Mouse (Mus musculus) midbrain, embryonic 16.5 days (tissue): Measurements from ENCODE around the gene Slc35b2. TPM values are rescaled to one million over a fixed set of nuclear protein-coding genes. Genes with fewer than 3 reads are reported as not detected.
A peak's percentile ranks its signal among the peaks of the same experiment; 100 is the strongest.

ENCODE experiments used
- ATAC-seq: fragments of 200-750 bp; cut with Nextera tagmentation; 2 replicates; pipeline ENCODE4 v1.8.0; 2017; ENCODE audit warnings: moderate TSS enrichment
- H3K27ac ChIP-seq: fragments of 300-500 bp; sonication (generic); 2 replicates; pipeline ENCODE4 v1.5.1; 2014; ENCODE audit warnings: mild to moderate bottlenecking, low read length, mixed read lengths
- H3K27me3 ChIP-seq: fragments of 300-500 bp; sonication (generic); 2 replicates; pipeline ENCODE4 v1.6.1; 2014; ENCODE audit warnings: low read depth, low read length, mixed read lengths; ENCODE audit not compliant: control insufficient read depth, insufficient read depth
- H3K36me3 ChIP-seq: fragments of 300-500 bp; sonication (generic); 2 replicates; pipeline ENCODE4 v1.6.1; 2014; ENCODE audit warnings: mild to moderate bottlenecking, low read length, moderate library complexity, mixed read lengths; ENCODE audit not compliant: control insufficient read depth, insufficient read depth
- H3K4me1 ChIP-seq: fragments of 300-500 bp; sonication (generic); 2 replicates; pipeline ENCODE4 v1.6.1; 2014; ENCODE audit warnings: mild to moderate bottlenecking, low read length, mixed read lengths; ENCODE audit not compliant: control insufficient read depth, insufficient read depth
- H3K4me2 ChIP-seq: fragments of 300-500 bp; sonication (generic); 2 replicates; pipeline ENCODE4 v1.6.1; 2014; ENCODE audit warnings: mild to moderate bottlenecking, low read length, mixed read lengths
- H3K4me3 ChIP-seq: fragments of 300-500 bp; sonication (generic); 2 replicates; pipeline ENCODE4 v1.5.1; 2014; ENCODE audit warnings: low read depth, mild to moderate bottlenecking, low read length, moderate library complexity, mixed read lengths
- H3K9ac ChIP-seq: fragments of 300-500 bp; sonication (generic); 2 replicates; pipeline ENCODE4 v1.6.1; 2014; ENCODE audit warnings: low read depth, low read length, mixed read lengths
- H3K9me3 ChIP-seq: fragments of 300-500 bp; sonication (generic); replicated peaks from 2 replicates; pipeline ENCODE4 v1.6.1; 2014; ENCODE audit warnings: mild to moderate bottlenecking, low read length, mixed read lengths; ENCODE audit not compliant: control insufficient read depth, poor library complexity, severe bottlenecking
- WGBS: fragments of 180-500 bp; shearing (Covaris S2); extraction: QIAGEN DNeasy Blood & Tissue Kit; methylation state at CpG from one replicate; pipeline ENCODE4 v1.1.7; 2014; 5-methylcytosine and 5-hydroxymethylcytosine counted together
- polyA plus RNA-seq: library from polyadenylated mRNA; unstranded; fragments of >200 nt; fragmentation: Nextera tagmentation; extraction: Ambion mirVana; gene quantifications from 2 replicates; pipeline ENCODE4 v1.2.1, GENCODE M21; 2015

Slc35b2 gene
- polyA plus RNA-seq, 1 experiment from 2014 or later, result 79.6 TPM

DNA sequence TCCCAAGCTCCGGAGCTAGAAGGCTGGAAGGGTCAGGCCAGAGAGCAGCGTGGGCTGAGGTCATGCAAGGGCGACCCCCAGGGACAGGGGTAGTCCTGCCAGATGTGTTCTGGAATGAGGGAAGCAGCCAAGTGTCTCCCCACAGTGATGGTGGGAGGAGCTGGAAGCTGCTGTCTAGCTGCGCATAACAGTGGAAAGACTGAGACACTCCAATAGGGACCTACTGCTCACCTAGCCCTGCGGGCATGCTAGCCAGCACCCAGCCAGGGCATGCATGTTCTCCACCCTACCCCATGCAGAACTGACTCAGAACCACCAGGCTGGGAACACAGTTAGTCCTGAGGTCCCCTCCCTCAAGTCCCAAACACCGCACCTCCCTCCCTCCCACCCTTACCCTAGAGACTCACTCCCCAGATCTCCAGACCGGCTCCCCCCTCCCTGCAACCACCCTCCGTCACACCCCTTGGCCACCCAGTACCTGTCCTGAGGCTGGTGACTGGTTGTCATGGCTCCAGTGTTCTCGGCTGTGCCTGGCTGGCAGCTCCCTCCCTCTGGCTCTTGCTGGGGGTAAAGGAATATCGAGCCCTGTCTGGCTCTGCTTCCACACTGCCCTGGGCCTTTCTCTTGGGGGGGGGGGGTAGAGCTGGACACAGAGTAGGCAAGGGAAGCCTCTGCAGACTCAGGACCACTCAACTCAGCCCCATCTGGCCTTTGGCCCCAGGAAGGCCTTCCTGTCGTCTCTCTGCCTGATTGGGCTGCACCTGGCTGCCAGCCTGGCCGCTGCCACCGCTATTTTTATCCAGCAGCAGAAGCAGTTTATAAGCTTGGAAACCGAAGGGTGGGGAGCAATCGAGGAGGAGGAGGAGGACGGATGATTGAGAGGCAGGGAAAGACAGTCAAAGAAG lies 28.3 kb downstream of the Slc35b2 start:
- Histone ChIP-seq H3K27me3 (peaks cover 8% of the 10 kb centered on the region), H3K4me1 (peaks cover 27% of the 10 kb centered on the region), H3K4me3 (no peak overlapping the region), H3K9ac (0 out of 2 replicates have a peak overlapping the region, but pooled peaks have one; percentile 21), H3K9me3 (no peaks in the 10 kb centered on the region), H3K27ac (no peak overlapping the region), H3K4me2 (0 out of 2 replicates have a peak overlapping the region, but pooled peaks have one; percentile 12), H3K36me3 (no peaks in the 10 kb centered on the region)
- WGBS, result 57% methylated on average over 16 of the region's 16 CpGs
- no peak for ATAC-seq

DNA sequence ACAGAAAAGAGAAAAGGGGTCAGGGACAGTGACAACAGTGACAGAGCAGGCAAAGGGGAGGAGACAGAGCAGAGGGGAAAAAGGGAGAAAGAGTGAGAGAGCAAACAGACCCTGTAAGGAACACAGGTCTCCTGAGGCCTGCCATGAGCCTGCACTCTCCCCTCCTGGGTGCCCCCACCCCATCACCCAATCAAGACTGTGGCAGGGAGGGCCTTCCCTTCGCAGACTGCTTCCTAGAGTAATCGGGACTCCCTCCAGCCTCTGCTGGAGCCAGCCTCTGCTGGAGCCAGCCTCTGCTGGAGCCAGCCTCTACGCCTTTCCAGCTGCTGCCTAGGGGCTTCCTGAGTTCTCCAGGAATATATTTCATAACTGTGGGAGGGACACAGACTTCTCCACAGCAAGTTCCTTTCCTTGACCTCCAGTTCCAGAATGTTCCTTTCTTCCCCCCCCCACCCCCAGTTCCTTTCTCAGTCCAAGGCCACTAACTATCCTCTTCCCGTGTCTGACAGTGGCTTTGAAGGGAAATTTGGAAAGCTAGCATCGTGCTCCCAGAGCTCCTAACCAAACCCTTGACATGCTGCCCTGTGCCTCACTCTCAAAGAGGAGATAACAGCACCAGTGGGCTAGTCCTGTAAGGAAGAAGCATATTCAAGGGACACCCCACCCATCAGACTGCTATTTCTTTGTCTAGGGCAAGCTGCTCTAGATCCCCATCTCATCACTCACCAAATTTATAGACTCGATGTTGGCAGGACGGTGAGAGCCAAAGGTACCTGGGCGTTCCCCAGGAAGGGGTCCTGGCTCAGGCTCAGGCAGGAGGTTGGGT lies 29.1 kb downstream of the Slc35b2 start:
- Histone ChIP-seq H3K27ac (no peak overlapping the region), H3K36me3 (no peaks in the 10 kb centered on the region), H3K4me1 (peaks cover 27% of the 10 kb centered on the region), H3K4me3 (no peak overlapping the region), H3K9ac (0 out of 2 replicates have a peak overlapping the region, but pooled peaks have one; percentile 21), H3K4me2 (no peak overlapping the region), H3K27me3 (peaks cover 8% of the 10 kb centered on the region), H3K9me3 (no peaks in the 10 kb centered on the region)
- no peak for ATAC-seq
- WGBS, result 53% methylated on average over 8 of the region's 8 CpGs

DNA sequence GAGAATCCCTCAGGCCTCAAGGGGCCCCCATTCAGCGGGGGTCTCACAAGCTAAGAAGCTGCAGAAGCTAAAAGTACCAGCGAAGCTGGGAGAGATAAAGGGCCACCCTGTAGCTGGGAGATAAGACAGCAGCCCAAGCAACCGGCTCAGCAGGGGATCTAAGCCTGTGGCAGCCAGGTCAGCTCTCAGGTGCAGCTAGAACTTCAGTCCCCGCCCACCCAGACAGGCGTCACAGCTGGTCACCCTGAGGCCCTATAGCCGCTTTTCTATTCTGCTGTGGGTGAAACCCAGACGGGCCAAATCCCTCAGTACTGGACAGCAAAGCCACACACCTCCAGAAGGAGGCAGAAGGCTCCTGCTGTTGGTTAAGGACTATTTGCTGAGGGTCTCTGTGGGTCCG lies 29.8 kb downstream of the Slc35b2 start:
- Histone ChIP-seq H3K27me3 (peaks cover 8% of the 10 kb centered on the region), H3K4me3 (no peak overlapping the region), H3K4me2 (no peak overlapping the region; the same call in 1 of the 2 replicates), H3K36me3 (no peaks in the 10 kb centered on the region), H3K4me1 (peaks cover 27% of the 10 kb centered on the region), H3K9me3 (no peaks in the 10 kb centered on the region), H3K27ac (no peak overlapping the region), H3K9ac (no peak overlapping the region)
- 22% methylated on average over 8 of the region's 8 CpGs for WGBS
- ATAC-seq, result no peak

DNA sequence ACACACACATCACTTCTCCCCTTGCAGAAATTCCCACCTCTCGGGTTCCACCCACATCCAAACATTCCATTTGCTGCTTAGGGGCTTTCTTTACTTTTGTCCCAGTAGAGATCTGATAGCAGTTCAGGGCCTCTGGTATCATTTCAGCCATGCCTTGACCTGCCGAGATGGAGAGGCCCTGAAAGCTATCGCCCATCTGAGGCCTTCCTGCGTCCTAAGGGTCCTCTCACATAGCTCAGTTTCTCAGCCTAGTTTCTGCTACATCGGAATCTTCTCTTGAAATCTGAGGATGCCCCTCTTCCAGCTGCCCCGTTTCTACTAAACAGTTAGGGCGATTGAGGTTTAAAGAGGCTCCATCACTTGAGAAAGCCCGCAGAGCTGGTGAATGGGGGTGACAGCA lies 30.5 kb downstream of the Slc35b2 start:
- peaks cover 27% of the 10 kb centered on the region for H3K4me1 ChIP-seq
- no peak for ATAC-seq
- no peaks in the 10 kb centered on the region for H3K9me3 ChIP-seq
- H3K4me3 ChIP-seq, result no peak overlapping the region
- H3K27me3 ChIP-seq, result peaks cover 8% of the 10 kb centered on the region
- 50% methylated on average over 8 of the region's 8 CpGs for WGBS
- no peak overlapping the region for H3K9ac ChIP-seq
- H3K27ac ChIP-seq, result no peak overlapping the region
- peak overlapping the region; percentile 96 for H3K4me2 ChIP-seq
- no peaks in the 10 kb centered on the region for H3K36me3 ChIP-seq

DNA sequence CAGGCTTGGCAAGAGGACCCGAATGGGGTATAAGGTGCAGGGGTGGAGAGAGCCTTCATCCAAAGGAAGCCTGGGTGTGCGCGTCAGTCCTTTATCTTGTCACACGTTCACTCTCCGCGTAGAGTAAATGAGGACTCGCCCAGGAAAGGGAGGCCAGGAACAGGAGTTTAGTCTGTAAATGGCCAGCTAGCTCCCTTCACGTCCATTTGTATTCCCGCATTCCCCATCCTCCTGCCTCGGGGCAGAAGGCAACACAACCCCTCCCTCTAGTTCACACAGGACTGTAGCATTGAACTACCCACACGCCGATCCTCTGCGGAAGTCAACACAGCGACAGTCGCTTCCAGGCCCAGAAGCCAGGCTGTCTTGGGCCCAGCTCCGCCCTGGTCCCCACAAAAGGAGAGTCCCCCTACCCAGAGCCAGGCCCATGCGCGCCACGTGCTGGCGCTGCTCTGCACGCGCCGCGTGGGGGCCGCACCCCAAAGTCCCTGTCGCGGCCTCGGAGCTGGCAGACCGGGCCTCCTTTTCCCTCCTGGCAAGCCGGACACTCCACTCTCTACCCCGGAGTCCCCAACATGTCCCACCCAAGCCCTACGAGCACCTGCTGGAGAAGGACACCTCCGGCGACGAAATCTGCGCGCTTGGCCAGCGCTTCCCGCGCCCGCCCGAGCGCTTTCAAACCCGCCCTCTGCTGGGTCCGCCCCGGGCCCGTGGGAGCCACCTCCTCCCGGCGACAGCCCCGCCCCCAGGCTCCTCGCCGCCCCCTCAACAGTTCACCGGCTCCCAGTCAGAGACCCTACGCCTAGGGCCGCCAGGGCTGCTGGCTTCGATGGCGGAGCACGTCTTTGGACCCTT lies 31.4 kb downstream of the Slc35b2 start:
- Histone ChIP-seq H3K4me1 (peaks cover 32% of the 10 kb centered on the region), H3K27ac (no peak overlapping the region), H3K36me3 (no peaks in the 10 kb centered on the region), H3K9ac (peak overlapping the region; percentile 72), H3K4me3 (peak overlapping the region; percentile 52), H3K27me3 (peaks cover 8% of the 10 kb centered on the region), H3K4me2 (peak overlapping the region; percentile 96), H3K9me3 (no peaks in the 10 kb centered on the region)
- WGBS, result under 1% methylated on average over 56 of the region's 58 CpGs
- peak; percentile 57 for ATAC-seq

DNA sequence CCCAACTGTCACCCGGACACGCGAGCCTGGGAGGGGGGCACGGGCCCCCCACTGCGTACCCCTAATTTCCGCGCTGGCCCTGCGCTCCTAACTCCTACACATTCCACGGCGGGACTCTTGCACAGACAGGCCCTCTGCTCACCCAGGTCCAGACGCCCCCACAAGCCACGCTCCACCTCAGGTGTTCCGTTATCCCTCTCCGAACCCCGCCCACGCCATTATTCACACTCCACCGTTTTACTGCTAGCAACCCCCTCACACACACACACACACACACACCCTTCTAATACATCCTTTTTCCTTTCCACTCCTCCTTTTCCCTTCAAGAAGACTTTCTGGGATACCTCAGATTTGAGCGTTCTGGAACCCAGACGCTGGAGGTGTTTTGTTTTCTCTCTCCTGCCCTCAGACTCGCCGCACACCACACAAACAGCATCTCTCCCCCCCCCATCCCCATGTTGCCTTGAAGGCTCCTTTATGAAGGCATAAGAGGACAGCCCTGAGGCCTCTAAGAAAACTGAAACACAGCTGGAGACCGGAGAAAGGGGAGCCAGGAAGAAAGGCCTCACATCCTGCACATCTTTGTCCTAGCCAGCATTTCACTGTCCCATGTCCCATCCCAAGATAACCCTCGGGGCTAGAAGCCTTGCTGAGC lies 32.2 kb downstream of the Slc35b2 start:
- Histone ChIP-seq H3K9me3 (no peaks in the 10 kb centered on the region), H3K4me2 (peak overlapping the region; percentile 96), H3K27me3 (peaks cover 8% of the 10 kb centered on the region), H3K27ac (no peak overlapping the region), H3K4me3 (peak overlapping the region; percentile 52), H3K36me3 (no peaks in the 10 kb centered on the region), H3K9ac (peak overlapping the region; percentile 72), H3K4me1 (peaks cover 32% of the 10 kb centered on the region)
- WGBS, result 8% methylated on average over 23 of the region's 23 CpGs
- peak; percentile 22; the same call in 1 of the 2 replicates for ATAC-seq

DNA sequence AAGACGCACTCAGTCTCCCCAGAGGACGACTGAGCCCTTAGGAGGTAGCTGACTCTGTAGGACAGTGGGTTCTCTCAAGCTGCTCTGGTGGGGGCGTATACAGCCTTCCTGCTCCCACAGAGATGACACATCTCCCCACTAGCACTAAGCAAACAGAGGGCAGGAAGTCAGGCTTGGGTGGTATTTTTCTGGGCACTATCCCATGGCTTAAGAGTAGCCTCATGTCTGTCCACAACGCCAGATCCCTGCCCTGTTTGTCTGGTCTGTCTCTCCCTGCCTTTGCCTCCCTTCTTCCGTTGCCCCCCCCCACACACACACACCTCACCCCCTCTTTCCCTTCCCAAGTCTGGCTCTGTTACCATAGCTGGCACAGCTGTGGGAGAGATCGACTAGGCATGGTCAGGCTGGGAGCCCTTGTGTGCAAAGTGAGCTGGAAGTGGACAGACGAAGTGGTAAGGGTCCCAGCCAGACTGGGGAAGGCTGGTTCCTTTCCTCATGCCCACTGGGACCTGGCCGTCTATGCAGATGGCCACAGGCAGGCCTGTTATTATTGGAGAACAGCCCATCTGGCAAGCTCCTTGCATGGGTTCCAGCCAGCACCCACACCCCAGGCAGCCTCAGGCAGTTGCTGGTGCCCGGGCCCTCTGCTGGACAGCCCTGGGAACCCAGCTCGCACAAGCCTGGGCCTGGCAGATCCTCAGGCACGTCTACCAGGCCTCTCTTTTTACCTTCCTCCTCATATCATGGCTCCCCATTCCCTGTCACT lies 33.1 kb downstream of the Slc35b2 start:
- Histone ChIP-seq H3K9ac (no peak overlapping the region), H3K36me3 (no peaks in the 10 kb centered on the region), H3K4me3 (no peak overlapping the region), H3K4me2 (no peak overlapping the region), H3K4me1 (peaks cover 32% of the 10 kb centered on the region), H3K27ac (no peak overlapping the region), H3K27me3 (peaks cover 15% of the 10 kb centered on the region), H3K9me3 (no peaks in the 10 kb centered on the region)
- ATAC-seq, result no peak
- WGBS, result 25% methylated on average over 11 of the region's 11 CpGs
